Mouse (Mus musculus): ENCODE results near the gene Trank1. TPM values are rescaled to one million over a fixed set of nuclear protein-coding genes. Genes with fewer than 3 reads are reported as not detected.

Trank1 gene
- polyA plus RNA-seq, 1 experiment from 2014 or later: 20.7 TPM

- Histone ChIP-seq H3K36me3 (ENCODE audit: control insufficient read depth, insufficient read depth, low read length) (no peaks in the 10 kb centered on the region), H3K27ac (ENCODE audit: low read length) (no peak overlapping the region), H3K27me3 (ENCODE audit: control insufficient read depth, insufficient read depth, low read depth, low read length) (no peaks in the 10 kb centered on the region), H3K4me2 (ENCODE audit: low read length) (no peak overlapping the region), H3K9me3 (replicated peaks; ENCODE audit: control insufficient read depth, low read length, poor library complexity, severe bottlenecking) (no peaks in the 10 kb centered on the region), H3K4me3 (ENCODE audit: low read depth, low read length) (no peak overlapping the region), H3K9ac (ENCODE audit: low read depth, low read length) (no peak overlapping the region), H3K4me1 (ENCODE audit: control insufficient read depth, insufficient read depth, low read length) (0 out of 2 replicates have a peak, but pooled peaks cover 2% of the 10 kb centered on the region)
- ATAC-seq: no peak
- 88% methylated on average over 2 of the region's 2 CpGs for WGBS
Observed at GRCm38 (mm10) chr9:111421862-111422261, 110.3 kb downstream of the Trank1 start.

DNA sequence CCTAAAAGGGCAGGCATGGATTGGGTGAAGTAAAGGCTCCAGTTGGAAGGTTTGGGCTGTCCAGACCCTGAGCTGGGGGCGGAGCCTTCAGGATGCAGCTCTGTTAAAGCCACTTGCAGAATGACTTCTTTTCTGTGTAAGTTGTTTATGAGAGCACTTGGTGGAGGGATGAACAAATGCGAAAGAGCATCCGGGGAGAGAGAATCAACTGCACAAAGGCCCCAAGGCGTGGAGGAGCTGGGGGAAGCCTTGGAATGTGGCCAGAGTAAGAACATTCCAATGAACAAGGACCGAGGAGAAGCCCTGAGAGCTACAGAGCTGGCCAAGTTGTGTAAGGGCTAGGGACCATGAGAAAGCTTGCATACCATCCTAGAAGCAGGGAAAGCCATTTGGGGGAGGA, 111.0 kb downstream of the Trank1 start:
- Histone ChIP-seq H3K4me1 (ENCODE audit: control insufficient read depth, insufficient read depth, low read length) (0 out of 2 replicates have a peak, but pooled peaks cover 2% of the 10 kb centered on the region), H3K9me3 (replicated peaks; ENCODE audit: control insufficient read depth, low read length, poor library complexity, severe bottlenecking) (no peaks in the 10 kb centered on the region), H3K36me3 (ENCODE audit: control insufficient read depth, insufficient read depth, low read length) (no peaks in the 10 kb centered on the region), H3K27ac (ENCODE audit: low read length) (no peak overlapping the region), H3K4me3 (ENCODE audit: low read depth, low read length) (no peak overlapping the region), H3K4me2 (ENCODE audit: low read length) (no peak overlapping the region), H3K9ac (ENCODE audit: low read depth, low read length) (no peak overlapping the region), H3K27me3 (ENCODE audit: control insufficient read depth, insufficient read depth, low read depth, low read length) (no peaks in the 10 kb centered on the region)
- whole genome bisulfite sequencing: 65% methylated on average over 5 of the region's 5 CpGs
- ATAC-seq: no peak

DNA sequence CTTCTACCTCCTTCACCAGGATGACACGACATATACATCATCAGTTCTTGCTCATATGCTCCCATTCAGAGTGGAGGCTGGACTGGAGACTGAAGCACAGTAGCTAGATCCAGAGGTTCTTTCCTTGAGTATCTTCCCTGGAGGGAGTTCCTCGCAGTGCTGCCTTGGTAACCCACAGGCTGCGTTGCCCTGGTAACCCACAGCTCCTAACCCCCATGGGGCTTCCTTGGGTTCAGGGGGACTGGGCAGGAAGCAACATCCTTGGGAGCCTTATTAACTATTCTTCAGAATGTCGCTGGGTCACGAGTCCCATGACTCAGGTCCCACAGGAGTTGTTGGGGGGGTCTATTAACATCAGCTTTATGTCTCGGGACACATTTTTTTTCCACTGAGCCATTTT, 113.6 kb downstream of the Trank1 start:
- H3K9ac ChIP-seq (ENCODE audit: low read depth, low read length): no peak overlapping the region
- no peak overlapping the region for H3K4me2 ChIP-seq (ENCODE audit: low read length)
- 0 out of 2 replicates have a peak, but pooled peaks cover 2% of the 10 kb centered on the region for H3K4me1 ChIP-seq (ENCODE audit: control insufficient read depth, insufficient read depth, low read length)
- 36% methylated on average over 6 of the region's 6 CpGs for WGBS
- no peaks in the 10 kb centered on the region for H3K27me3 ChIP-seq (ENCODE audit: control insufficient read depth, insufficient read depth, low read depth, low read length)
- H3K36me3 ChIP-seq (ENCODE audit: control insufficient read depth, insufficient read depth, low read length): no peaks in the 10 kb centered on the region
- ATAC-seq: peak; percentile 14; the same call in 1 of the 2 replicates
- H3K9me3 ChIP-seq (replicated peaks; ENCODE audit: control insufficient read depth, low read length, poor library complexity, severe bottlenecking): no peaks in the 10 kb centered on the region
- H3K27ac ChIP-seq (ENCODE audit: low read length): no peak overlapping the region
- H3K4me3 ChIP-seq (ENCODE audit: low read depth, low read length): no peak overlapping the region

DNA sequence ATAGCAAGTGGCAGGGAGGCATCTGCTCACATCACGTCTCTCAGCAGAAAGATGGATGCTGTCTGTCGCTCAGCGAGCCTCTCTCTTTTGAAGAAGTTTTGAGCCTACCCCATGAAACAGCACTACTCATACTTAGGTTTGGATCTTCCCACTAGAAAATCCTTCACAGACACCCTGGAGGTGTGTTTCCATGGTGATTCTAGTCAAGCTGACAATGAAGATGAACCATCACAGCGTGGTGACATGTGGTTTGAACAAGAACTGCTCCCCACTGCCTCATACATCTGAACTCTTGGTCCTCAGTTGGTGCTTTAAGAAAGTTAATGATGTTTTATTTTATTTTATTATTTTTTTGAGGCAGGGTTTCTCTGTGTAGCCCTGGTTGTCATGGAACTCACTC, 114.4 kb downstream of the Trank1 start:
- no peaks in the 10 kb centered on the region for H3K36me3 ChIP-seq (ENCODE audit: control insufficient read depth, insufficient read depth, low read length)
- H3K27me3 ChIP-seq (ENCODE audit: control insufficient read depth, insufficient read depth, low read depth, low read length): no peaks in the 10 kb centered on the region
- 0 out of 2 replicates have a peak, but pooled peaks cover 2% of the 10 kb centered on the region for H3K4me1 ChIP-seq (ENCODE audit: control insufficient read depth, insufficient read depth, low read length)
- no peak overlapping the region for H3K9ac ChIP-seq (ENCODE audit: low read depth, low read length)
- no peak overlapping the region for H3K27ac ChIP-seq (ENCODE audit: low read length)
- no peak for ATAC-seq
- no peak overlapping the region for H3K4me2 ChIP-seq (ENCODE audit: low read length)
- 62% methylated on average over 4 of the region's 4 CpGs for WGBS
- no peak overlapping the region for H3K4me3 ChIP-seq (ENCODE audit: low read depth, low read length)
- no peaks in the 10 kb centered on the region for H3K9me3 ChIP-seq (replicated peaks; ENCODE audit: control insufficient read depth, low read length, poor library complexity, severe bottlenecking)

DNA sequence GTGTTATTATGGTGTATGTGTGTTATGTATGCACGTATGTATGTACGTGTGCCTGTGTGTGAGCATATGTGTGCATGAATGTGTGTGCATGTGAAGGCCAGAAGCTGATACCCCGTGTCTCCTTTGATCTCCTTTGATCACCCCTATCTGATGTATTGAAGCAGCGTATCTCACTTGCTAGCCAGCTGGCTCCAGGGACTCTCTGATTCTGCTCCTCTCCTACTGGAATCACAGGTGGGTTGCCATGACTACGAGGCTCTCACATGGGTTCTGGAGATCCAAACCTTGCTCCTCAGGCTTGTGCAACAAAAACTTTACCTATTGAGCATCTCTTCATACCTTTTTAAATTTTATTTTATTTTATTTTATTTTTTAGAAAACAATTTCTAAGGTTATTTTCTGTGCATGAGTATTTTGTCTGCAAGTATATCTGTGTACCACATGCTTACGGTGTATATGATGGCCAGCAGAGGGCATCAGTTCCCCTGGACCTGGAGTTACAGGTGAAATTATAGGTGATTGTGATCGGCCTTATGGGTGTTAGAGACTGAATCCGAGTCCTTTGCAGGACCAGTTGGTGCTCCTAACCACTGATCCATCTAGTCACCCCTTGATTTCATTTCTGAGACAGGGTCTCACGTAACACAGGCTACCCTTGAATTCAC, 116.5 kb downstream of the Trank1 start:
- no peaks in the 10 kb centered on the region for H3K36me3 ChIP-seq (ENCODE audit: control insufficient read depth, insufficient read depth, low read length)
- ATAC-seq: no peak; the same call in 1 of the 2 replicates
- H3K9me3 ChIP-seq (replicated peaks; ENCODE audit: control insufficient read depth, low read length, poor library complexity, severe bottlenecking): no peaks in the 10 kb centered on the region
- H3K4me1 ChIP-seq (ENCODE audit: control insufficient read depth, insufficient read depth, low read length): 0 out of 2 replicates have a peak, but pooled peaks cover 2% of the 10 kb centered on the region
- 81% methylated on average over 9 of the region's 9 CpGs for WGBS
- H3K27ac ChIP-seq (ENCODE audit: low read length): no peak overlapping the region; the same call in 1 of the 2 replicates
- H3K4me2 ChIP-seq (ENCODE audit: low read length): no peak overlapping the region
- no peak overlapping the region for H3K9ac ChIP-seq (ENCODE audit: low read depth, low read length)
- H3K4me3 ChIP-seq (ENCODE audit: low read depth, low read length): no peak overlapping the region
- H3K27me3 ChIP-seq (ENCODE audit: control insufficient read depth, insufficient read depth, low read depth, low read length): no peaks in the 10 kb centered on the region

- WGBS: 80% methylated on average over 8 of the region's 8 CpGs
- ATAC-seq: no peak
- H3K4me3 ChIP-seq (ENCODE audit: low read depth, low read length): no peak overlapping the region
- H3K27me3 ChIP-seq (ENCODE audit: control insufficient read depth, insufficient read depth, low read depth, low read length): no peaks in the 10 kb centered on the region
- H3K4me1 ChIP-seq (ENCODE audit: control insufficient read depth, insufficient read depth, low read length): 0 out of 2 replicates have a peak, but pooled peaks cover 2% of the 10 kb centered on the region
- no peak overlapping the region for H3K9ac ChIP-seq (ENCODE audit: low read depth, low read length)
- H3K9me3 ChIP-seq (replicated peaks; ENCODE audit: control insufficient read depth, low read length, poor library complexity, severe bottlenecking): no peaks in the 10 kb centered on the region
- no peaks in the 10 kb centered on the region for H3K36me3 ChIP-seq (ENCODE audit: control insufficient read depth, insufficient read depth, low read length)
- no peak overlapping the region for H3K4me2 ChIP-seq (ENCODE audit: low read length)
- no peak overlapping the region for H3K27ac ChIP-seq (ENCODE audit: low read length)
Observed at GRCm38 (mm10) chr9:111428698-111429362, 117.3 kb downstream of the Trank1 start.

DNA sequence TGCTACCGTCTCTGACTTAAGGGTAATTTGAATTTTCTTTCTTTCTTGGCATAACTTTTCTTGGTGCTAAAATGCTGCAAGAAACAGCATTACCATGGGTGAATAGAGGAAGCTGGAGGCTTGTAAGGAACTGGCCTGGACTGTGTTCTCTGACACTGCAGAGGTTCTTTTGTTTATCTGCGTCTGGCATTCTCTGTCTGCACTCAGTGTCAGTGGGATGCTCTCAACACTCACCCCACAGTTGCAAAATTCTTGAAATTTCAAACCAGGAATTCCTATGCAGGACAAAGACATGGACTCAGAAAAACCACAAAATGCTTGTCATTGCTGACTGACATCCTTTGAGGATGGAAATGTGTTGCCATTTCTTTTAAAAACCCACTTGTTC, 117.8 kb downstream of the Trank1 start:
- H3K4me3 ChIP-seq (ENCODE audit: low read depth, low read length): no peak overlapping the region
- ATAC-seq: no peak
- no peaks in the 10 kb centered on the region for H3K27me3 ChIP-seq (ENCODE audit: control insufficient read depth, insufficient read depth, low read depth, low read length)
- no peaks in the 10 kb centered on the region for H3K9me3 ChIP-seq (replicated peaks; ENCODE audit: control insufficient read depth, low read length, poor library complexity, severe bottlenecking)
- 0 out of 2 replicates have a peak, but pooled peaks cover 2% of the 10 kb centered on the region for H3K4me1 ChIP-seq (ENCODE audit: control insufficient read depth, insufficient read depth, low read length)
- H3K9ac ChIP-seq (ENCODE audit: low read depth, low read length): no peak overlapping the region
- WGBS: 56% methylated on average over 2 of the region's 2 CpGs
- H3K27ac ChIP-seq (ENCODE audit: low read length): no peak overlapping the region
- H3K4me2 ChIP-seq (ENCODE audit: low read length): no peak overlapping the region
- no peaks in the 10 kb centered on the region for H3K36me3 ChIP-seq (ENCODE audit: control insufficient read depth, insufficient read depth, low read length)

- H3K9ac ChIP-seq (ENCODE audit: low read depth, low read length): no peak overlapping the region
- H3K4me2 ChIP-seq (ENCODE audit: low read length): no peak overlapping the region
- no peaks in the 10 kb centered on the region for H3K9me3 ChIP-seq (replicated peaks; ENCODE audit: control insufficient read depth, low read length, poor library complexity, severe bottlenecking)
- H3K4me3 ChIP-seq (ENCODE audit: low read depth, low read length): no peak overlapping the region
- no peaks in the 10 kb centered on the region for H3K36me3 ChIP-seq (ENCODE audit: control insufficient read depth, insufficient read depth, low read length)
- peaks cover 5% of the 10 kb centered on the region; the same call in 1 of the 2 replicates for H3K4me1 ChIP-seq (ENCODE audit: control insufficient read depth, insufficient read depth, low read length)
- ATAC-seq: no peak
- H3K27me3 ChIP-seq (ENCODE audit: control insufficient read depth, insufficient read depth, low read depth, low read length): peaks cover 7% of the 10 kb centered on the region
- 88% methylated on average over 2 of the region's 2 CpGs for WGBS
- no peak overlapping the region for H3K27ac ChIP-seq (ENCODE audit: low read length)
Observed at GRCm38 (mm10) chr9:111435429-111435828, 123.9 kb downstream of the Trank1 start.
